Mouse (Mus musculus): ENCODE data around the gene Mtrf1.
"Not testable (repeated sequence)": the region's sequence is repeated elsewhere in the genome, so short reads cannot be mapped to it uniquely, and the experiment has no call there.

The Mtrf1 gene

GRCm38 (mm10) chr14:79397321-79398122 lies at the start of gene Mtrf1:
Gene Mtrf1, plus strand, starts transcription at chr14:79397772.
- peak; percentile 76 for DNase-seq

- DNase-seq, result no peak
These were observed 39.5 kb upstream of the Mtrf1 start for GRCm38 (mm10) chr14:79358055-79358454.

- DNase-seq, result no peak
These were observed 20.5 kb upstream of the Mtrf1 start for GRCm38 (mm10) chr14:79377041-79377440.

- no peak for DNase-seq
These were observed 14.5 kb upstream of the Mtrf1 start for GRCm38 (mm10) chr14:79383120-79383519.

GRCm38 (mm10) chr14:79388304-79388703 lies 9.3 kb upstream of the Mtrf1 start:
- no peak for DNase-seq

- DNase-seq, result peak; percentile 37
These were observed 7.9 kb upstream of the Mtrf1 start for GRCm38 (mm10) chr14:79389438-79390264.

- peak; percentile 97 for DNase-seq
These were observed 7.2 kb upstream of the Mtrf1 start, which contains the start of gene Naa16 for GRCm38 (mm10) chr14:79390265-79390926. Gene Naa16, minus strand, starts transcription at chr14:79390778.

GRCm38 (mm10) chr14:79393289-79393688 lies 4.3 kb upstream of the Mtrf1 start:
- DNase-seq, result no peak

- peak; percentile 36 for DNase-seq
These were observed 3.0 kb upstream of the Mtrf1 start for GRCm38 (mm10) chr14:79394564-79394963.

GRCm38 (mm10) chr14:79407641-79408040 lies 10.1 kb downstream of the Mtrf1 start:
- no peak for DNase-seq

GRCm38 (mm10) chr14:79409278-79409830 lies 11.8 kb downstream of the Mtrf1 start:
- DNase-seq, result no peak

GRCm38 (mm10) chr14:79410662-79411061 lies 13.1 kb downstream of the Mtrf1 start:
- DNase-seq, result no peak

GRCm38 (mm10) chr14:79413121-79413520 lies 15.5 kb downstream of the Mtrf1 start:
- no peak for DNase-seq

GRCm38 (mm10) chr14:79420083-79420685 lies 22.6 kb downstream of the Mtrf1 start:
- DNase-seq, result no peak

GRCm38 (mm10) chr14:79425979-79426729 lies 28.6 kb downstream of the Mtrf1 start, which contains the start of gene Kbtbd7:
Gene Kbtbd7, plus strand, starts transcription at chr14:79426511.
- DNase-seq, result peak; percentile 96

- DNase-seq, result not testable (repeated sequence)
These were observed 29.3 kb downstream of the Mtrf1 start for GRCm38 (mm10) chr14:79426730-79427365.

- DNase-seq, result no peak
These were observed 36.5 kb downstream of the Mtrf1 start for GRCm38 (mm10) chr14:79434068-79434467.

GRCm38 (mm10) chr14:79440655-79441054 lies 43.1 kb downstream of the Mtrf1 start:
- DNase-seq, result no peak

- DNase-seq, result no peak
These were observed 43.9 kb downstream of the Mtrf1 start for GRCm38 (mm10) chr14:79441441-79441840.

GRCm38 (mm10) chr14:79444601-79445000 lies 47.0 kb downstream of the Mtrf1 start:
- no peak for DNase-seq

GRCm38 (mm10) chr14:79445055-79445620 lies 47.6 kb downstream of the Mtrf1 start:
- DNase-seq, result no peak
